Mouse (Mus musculus): ENCODE measurements at regions not wholly inside any gene's neighbourhood (a gene's known extent, or its start where the extent isn't known, plus 50 kb on each side); places are given as distances from the start of the nearest gene placed in this dataset.

DNA sequence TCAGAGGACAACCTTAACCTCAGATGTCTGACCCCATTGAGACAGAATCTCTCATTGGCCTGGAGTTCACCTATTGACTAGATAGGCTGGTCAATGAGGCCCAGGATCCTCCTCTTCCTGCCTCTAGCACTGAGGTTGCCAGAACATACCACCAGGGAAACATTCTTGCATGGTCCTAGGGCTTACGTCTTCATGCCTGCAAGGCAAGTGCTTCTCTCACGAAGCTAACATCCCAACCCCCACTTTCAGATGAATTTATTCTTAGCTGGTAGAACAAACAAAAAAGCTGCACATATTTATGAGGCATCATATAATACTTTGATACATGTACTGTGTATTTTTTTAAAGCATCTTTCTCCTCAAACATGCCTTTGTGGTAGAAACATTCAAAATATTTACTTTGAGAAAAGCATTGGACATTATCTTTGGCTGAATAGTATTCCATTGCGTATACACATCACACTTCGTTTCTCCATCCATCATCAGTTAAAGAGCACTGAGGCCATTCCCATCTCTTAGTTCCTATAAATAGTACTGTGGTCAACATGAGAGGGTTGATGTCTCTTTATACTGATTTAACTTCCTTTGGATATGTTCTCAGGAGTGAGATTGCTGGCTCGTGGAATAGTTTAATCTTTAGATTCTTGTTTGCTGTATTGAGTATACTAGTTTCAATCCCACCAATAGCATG is 72.2 kb upstream of the Tenm4 start:
- H3K4me1 ChIP-seq (ENCODE audit: control insufficient read depth in 1 of 2, insufficient read depth in 2 of 2, low read length in 2 of 2), result no peaks in the 10 kb centered on the region
- no peaks in the 10 kb centered on the region for H3K79me2 ChIP-seq (ENCODE audit: control insufficient read depth, insufficient read depth, low read length, poor library complexity)
- no peak overlapping the region for H3K27ac ChIP-seq (ENCODE audit: control insufficient read depth, low read depth, low read length)
- H3K9me3 ChIP-seq (replicated peaks; ENCODE audit: insufficient read depth, low read length), result no peaks in the 10 kb centered on the region
- TF ChIP-seq ZC3H11A (IDR thresholded peaks at IDR 0.05; ENCODE audit: low read depth, low read length), result no peak
- no peak for TF ChIP-seq EP300 (IDR thresholded peaks at IDR 0.05; ENCODE audit: low read depth in 1 of 2, low read length in 2 of 2)
- no peak for TF ChIP-seq ETS1 (IDR thresholded peaks at IDR 0.05; ENCODE audit: low read depth, low read length)
- TF ChIP-seq HCFC1 (IDR thresholded peaks at IDR 0.05; ENCODE audit: low read depth, low read length), result no peak
- TF ChIP-seq SMC3 (IDR thresholded peaks at IDR 0.05; ENCODE audit: low read depth, low read length), result no peak
- TF ChIP-seq ELF1 (IDR thresholded peaks at IDR 0.05; ENCODE audit: low read depth, low read length), result no peak
- no peak for TF ChIP-seq MAX (IDR thresholded peaks at IDR 0.05; ENCODE audit: low read length)
- no peak for TF ChIP-seq POLR2AphosphoS5 (IDR thresholded peaks at IDR 0.05; ENCODE audit: borderline replicate concordance, low read depth, low read length)
- no peak for TF ChIP-seq NELFE (IDR thresholded peaks at IDR 0.05; ENCODE audit: low read depth, low read length)
- no peak for TF ChIP-seq GABPA (IDR thresholded peaks at IDR 0.05; ENCODE audit: low read depth, low read length)
- no peak for TF ChIP-seq TCF12 (IDR thresholded peaks at IDR 0.05; ENCODE audit: low read depth, low read length)
- no peak for TF ChIP-seq MYC (IDR thresholded peaks at IDR 0.05; ENCODE audit: low read depth, low read length)
- TF ChIP-seq USF1 (IDR thresholded peaks at IDR 0.05; ENCODE audit: low read depth, low read length), result no peak
- no peak for TF ChIP-seq POLR2A (IDR thresholded peaks at IDR 0.05; ENCODE audit: control insufficient read depth in 1 of 2, insufficient read depth in 1 of 2, low read depth in 1 of 2, low read length in 2 of 2, poor library complexity in 1 of 2)
- no peak for TF ChIP-seq MAFK (IDR thresholded peaks at IDR 0.05; ENCODE audit: borderline replicate concordance, low read depth, low read length)
- TF ChIP-seq MXI1 (IDR thresholded peaks at IDR 0.05; ENCODE audit: low read depth, low read length), result no peak
- no peak for TF ChIP-seq CTCF (IDR thresholded peaks at IDR 0.05 in 2 of 3, conservative IDR thresholded peaks at IDR 0.05 in 1 of 3; ENCODE audit: control insufficient read depth in 1 of 3, insufficient read depth in 1 of 3, low read depth in 2 of 3, low read length in 3 of 3, poor library complexity in 1 of 3, severe bottlenecking in 1 of 3)
- no peak for TF ChIP-seq TBP (IDR thresholded peaks at IDR 0.05; ENCODE audit: low read depth, low read length)
- no peak for TF ChIP-seq NRF1 (IDR thresholded peaks at IDR 0.05; ENCODE audit: insufficient read depth, low read depth, low read length, poor library complexity, severe bottlenecking)
- no peak overlapping the region for H3K9ac ChIP-seq (ENCODE audit: control insufficient read depth, low read depth, low read length, poor library complexity, severe bottlenecking)
- no peaks in the 10 kb centered on the region for H3K27me3 ChIP-seq (ENCODE audit: control insufficient read depth in 1 of 2, insufficient read depth in 2 of 2, low read length in 2 of 2)
- no peak for DNase-seq (ENCODE audit: low read depth, low spot score)
- no peaks in the 10 kb centered on the region for H3K36me3 ChIP-seq (ENCODE audit: control insufficient read depth in 1 of 2, insufficient read depth in 2 of 2, low read length in 2 of 2)
- no peak overlapping the region for H3K4me3 ChIP-seq (ENCODE audit: control insufficient read depth in 1 of 2, insufficient read depth in 1 of 2, low read depth in 2 of 2, low read length in 2 of 2)

GRCm38 (mm10) chr7:96102727-96103126 is 68.3 kb upstream of the Tenm4 start:
- no peak overlapping the region for H3K9ac ChIP-seq (ENCODE audit: control insufficient read depth, low read depth, low read length, poor library complexity, severe bottlenecking)
- no peak for DNase-seq (ENCODE audit: low read depth, low spot score)
- H3K9me3 ChIP-seq (replicated peaks; ENCODE audit: insufficient read depth, low read length), result no peaks in the 10 kb centered on the region
- H3K36me3 ChIP-seq (ENCODE audit: control insufficient read depth in 1 of 2, insufficient read depth in 2 of 2, low read length in 2 of 2), result no peaks in the 10 kb centered on the region
- H3K79me2 ChIP-seq (ENCODE audit: control insufficient read depth, insufficient read depth, low read length, poor library complexity), result no peaks in the 10 kb centered on the region
- H3K4me3 ChIP-seq (ENCODE audit: control insufficient read depth in 1 of 2, insufficient read depth in 1 of 2, low read depth in 2 of 2, low read length in 2 of 2), result no peak overlapping the region
- TF ChIP-seq MEF2A (IDR thresholded peaks at IDR 0.05; ENCODE audit: extremely low read depth, insufficient replicate concordance, low read depth, low read length, poor library complexity, severe bottlenecking), result no peak
- no peak for TF ChIP-seq HCFC1 (IDR thresholded peaks at IDR 0.05; ENCODE audit: low read depth, low read length)
- TF ChIP-seq JUND (IDR thresholded peaks at IDR 0.05; ENCODE audit: low read depth, low read length), result no peak
- no peak for TF ChIP-seq BHLHE40 (IDR thresholded peaks at IDR 0.05; ENCODE audit: borderline replicate concordance, low read depth, low read length)
- TF ChIP-seq ZNF384 (IDR thresholded peaks at IDR 0.05; ENCODE audit: low read depth, low read length), result no peak
- TF ChIP-seq MYB (IDR thresholded peaks at IDR 0.05; ENCODE audit: low read depth, low read length), result no peak
- no peak for TF ChIP-seq SMC3 (IDR thresholded peaks at IDR 0.05; ENCODE audit: low read depth, low read length)
- TF ChIP-seq KAT2A (conservative IDR thresholded peaks at IDR 0.05; ENCODE audit: low read depth, low read length), result no peak
- H3K27ac ChIP-seq (ENCODE audit: control insufficient read depth, low read depth, low read length), result no peak overlapping the region
- no peaks in the 10 kb centered on the region for H3K27me3 ChIP-seq (ENCODE audit: control insufficient read depth in 1 of 2, insufficient read depth in 2 of 2, low read length in 2 of 2)
- H3K4me1 ChIP-seq (ENCODE audit: control insufficient read depth in 1 of 2, insufficient read depth in 2 of 2, low read length in 2 of 2), result no peaks in the 10 kb centered on the region
